Mouse (Mus musculus) CD4-positive, CD25-positive, alpha-beta regulatory T cell (primary cell): Measurements from ENCODE around the gene Gabarap. TPM values are rescaled to one million over a fixed set of nuclear protein-coding genes. Genes with fewer than 3 reads are reported as not detected.

Experiments used
- polyA plus RNA-seq: library from polyadenylated mRNA; unstranded; fragments of 100-300 nt; shearing (Covaris generic); gene quantifications from one replicate; pipeline ENCODE4 v1.2.1, GENCODE M21; 2017

Gabarap gene
- 380 TPM for polyA plus RNA-seq

GRCm38 (mm10) chr11:69990850-69991691, at the start of gene Gabarap:
Gene Gabarap (plus strand): TSS chr11:69991143.

GRCm38 (mm10) chr11:69948066-69948762, 42.7 kb upstream of the Gabarap start, which contains the start of gene Slc2a4:
Gene Slc2a4 (minus strand): TSS chr11:69948188.

GRCm38 (mm10) chr11:69964650-69965270, 26.2 kb upstream of the Gabarap start, which contains the start of gene Cldn7:
Gene Cldn7 (plus strand): TSS chr11:69964779.

GRCm38 (mm10) chr11:69981141-69981762, 9.7 kb upstream of the Gabarap start, which contains the start of gene Ctdnep1:
Gene Ctdnep1 (plus strand): TSS chr11:69981156.

GRCm38 (mm10) chr11:69982225-69982624, 8.7 kb upstream of the Gabarap start, which contains the start of gene Elp5:
Gene Elp5 (minus strand): TSS chr11:69982517.

GRCm38 (mm10) chr11:69995391-69995960, 4.5 kb downstream of the Gabarap start, which contains the start of gene Phf23:
Gene Phf23 (plus strand): TSS chr11:69995777.

GRCm38 (mm10) chr11:70000396-70000898, 9.5 kb downstream of the Gabarap start, which contains the start of gene Dvl2:
Gene Dvl2 (plus strand): TSS chr11:70000595.

GRCm38 (mm10) chr11:70014880-70015558, 24.1 kb downstream of the Gabarap start, which contains the start of gene Acadvl:
Gene Acadvl (minus strand): TSS chr11:70015411.

GRCm38 (mm10) chr11:70016669-70017068, 25.7 kb downstream of the Gabarap start, which contains the start of gene Dlg4:
Gene Dlg4 (plus strand): TSS chr11:70016942.

Other genes starting within 250 kb of the Gabarap start
- gene Polr2a, start 232.5 kb upstream of the Gabarap start, polyA plus RNA-seq = 50.4 TPM
- gene Slc35g3, start 229.2 kb upstream of the Gabarap start, polyA plus RNA-seq = 0.12 TPM
- 5.5 TPM for gene Zbtb4, start 225.2 kb upstream of the Gabarap start, polyA plus RNA-seq
- gene Chrnb1, start 195.2 kb upstream of the Gabarap start, polyA plus RNA-seq = 3.7 TPM
- gene Fgf11, start 189.3 kb upstream of the Gabarap start, polyA plus RNA-seq = not detected
- gene Tmem102, start 185.5 kb upstream of the Gabarap start, polyA plus RNA-seq = not detected
- not detected for gene Gm39566, start 175.8 kb upstream of the Gabarap start, polyA plus RNA-seq
- gene Spem2, start 172.7 kb upstream of the Gabarap start, polyA plus RNA-seq = not detected
- not detected for gene Spem1, start 169.0 kb upstream of the Gabarap start, polyA plus RNA-seq
- gene Nlgn2, start 153.4 kb upstream of the Gabarap start, polyA plus RNA-seq = 0.85 TPM
- gene Tmem256, start 152.6 kb upstream of the Gabarap start, polyA plus RNA-seq = 77.8 TPM
- gene Plscr3, start 144.8 kb upstream of the Gabarap start, polyA plus RNA-seq = 32.7 TPM
- gene Tnk1, start 132.4 kb upstream of the Gabarap start, polyA plus RNA-seq = not detected
- not detected for gene Tmem95, start 113.1 kb upstream of the Gabarap start, polyA plus RNA-seq
- 1.3 TPM for gene Kctd11, start 109.7 kb upstream of the Gabarap start, polyA plus RNA-seq
- 552 TPM for gene Acap1, start 95.6 kb upstream of the Gabarap start, polyA plus RNA-seq
- gene 2810408A11Rik, start 90.2 kb upstream of the Gabarap start, polyA plus RNA-seq = 4.4 TPM
- gene Neurl4, start 90.1 kb upstream of the Gabarap start, polyA plus RNA-seq = 7.7 TPM
- gene Gps2, start 77.3 kb upstream of the Gabarap start, polyA plus RNA-seq = 203 TPM
- gene Eif5a, start 69.2 kb upstream of the Gabarap start, polyA plus RNA-seq = 1,414 TPM
- not detected for gene Ybx2, start 55.3 kb upstream of the Gabarap start, polyA plus RNA-seq
- gene Slc2a4, start 43.0 kb upstream of the Gabarap start, polyA plus RNA-seq = not detected
- not detected for gene Cldn7, start 26.4 kb upstream of the Gabarap start, polyA plus RNA-seq
- 60.1 TPM for gene Ctdnep1, start 10.0 kb upstream of the Gabarap start, polyA plus RNA-seq
- gene Elp5, start 8.6 kb upstream of the Gabarap start, polyA plus RNA-seq = 67.1 TPM
- gene Phf23, start 4.6 kb downstream of the Gabarap start, polyA plus RNA-seq = 88.2 TPM
- 32.1 TPM for gene Dvl2, start 9.5 kb downstream of the Gabarap start, polyA plus RNA-seq
- gene Acadvl, start 24.3 kb downstream of the Gabarap start, polyA plus RNA-seq = 110 TPM
- 6.1 TPM for gene Dlg4, start 25.8 kb downstream of the Gabarap start, polyA plus RNA-seq
- gene Asgr1, start 62.9 kb downstream of the Gabarap start, polyA plus RNA-seq = not detected
- gene Asgr2, start 101.5 kb downstream of the Gabarap start, polyA plus RNA-seq = not detected
- not detected for gene Mgl2, start 139.2 kb downstream of the Gabarap start, polyA plus RNA-seq
- not detected for gene Clec10a, start 165.1 kb downstream of the Gabarap start, polyA plus RNA-seq
- gene Slc16a11, start 221.6 kb downstream of the Gabarap start, polyA plus RNA-seq = 0.47 TPM
- 3.4 TPM for gene Slc16a13, start 229.9 kb downstream of the Gabarap start, polyA plus RNA-seq
- not detected for gene Bcl6b, start 238.7 kb downstream of the Gabarap start, polyA plus RNA-seq
- 185 TPM for gene 0610010K14Rik, start 246.8 kb downstream of the Gabarap start, polyA plus RNA-seq
- 6.1 TPM for gene Gm21988, start 248.7 kb downstream of the Gabarap start, polyA plus RNA-seq
- gene Rnasek, start 248.7 kb downstream of the Gabarap start, polyA plus RNA-seq = 266 TPM